Mouse (Mus musculus) frontal cortex, postnatal 14 days (tissue): ENCODE results near the gene Foxf2.

Source experiments
- DNase-seq, 2 experiments: peaks; one replicate each; pipeline ENCODE4 v3.0.0; 2022; ENCODE audit warnings: low spot score in 2 of 2

The Foxf2 gene

GRCm38 (mm10) chr13:31626183-31626801, 676 bp downstream of the Foxf2 start:
- DNase-seq: no peak

GRCm38 (mm10) chr13:31626991-31627625, 1.5 kb downstream of the Foxf2 start:
- DNase-seq: no peak

GRCm38 (mm10) chr13:31627864-31628690, 2.5 kb downstream of the Foxf2 start:
- no peak for DNase-seq

- DNase-seq: no peak
Observed at GRCm38 (mm10) chr13:31628691-31629180, 3.1 kb downstream of the Foxf2 start.

- DNase-seq: no peak
Observed at GRCm38 (mm10) chr13:31629321-31629851, 3.8 kb downstream of the Foxf2 start.

- no peak for DNase-seq
Observed at GRCm38 (mm10) chr13:31630051-31630450, 4.4 kb downstream of the Foxf2 start.

- no peak for DNase-seq
Observed at GRCm38 (mm10) chr13:31630551-31630950, 4.9 kb downstream of the Foxf2 start.

GRCm38 (mm10) chr13:31631291-31631690, 5.7 kb downstream of the Foxf2 start:
- DNase-seq: no peak

GRCm38 (mm10) chr13:31632450-31632849, 6.8 kb downstream of the Foxf2 start:
- DNase-seq: peak in 1 of 2 experiments; percentile 49

- no peak for DNase-seq
Observed at GRCm38 (mm10) chr13:31633259-31633658, 7.6 kb downstream of the Foxf2 start.

GRCm38 (mm10) chr13:31635546-31635945, 9.9 kb downstream of the Foxf2 start:
- no peak for DNase-seq

GRCm38 (mm10) chr13:31641517-31641916, 15.9 kb downstream of the Foxf2 start:
- no peak for DNase-seq

GRCm38 (mm10) chr13:31652131-31652745, 26.6 kb downstream of the Foxf2 start:
- DNase-seq: no peak

- no peak for DNase-seq
Observed at GRCm38 (mm10) chr13:31656249-31656648, 30.6 kb downstream of the Foxf2 start.

GRCm38 (mm10) chr13:31658212-31658611, 32.6 kb downstream of the Foxf2 start:
- no peak for DNase-seq

- peak; percentile 7 to 78 for DNase-seq
Observed at GRCm38 (mm10) chr13:31658963-31659362, 33.3 kb downstream of the Foxf2 start.

- no peak for DNase-seq
Observed at GRCm38 (mm10) chr13:31661211-31661610, 35.6 kb downstream of the Foxf2 start.

GRCm38 (mm10) chr13:31665376-31665775, 39.8 kb downstream of the Foxf2 start:
- no peak for DNase-seq

- DNase-seq: no peak
Observed at GRCm38 (mm10) chr13:31667919-31668524, 42.4 kb downstream of the Foxf2 start.

- no peak for DNase-seq
Observed at GRCm38 (mm10) chr13:31672093-31672492, 46.5 kb downstream of the Foxf2 start.
